16 mouse cellular contexts compared by ENCODE assay signal in genomic region chr14:58917853-58918252, GRCm38 (mm10).
DNase-seq lines count a peak whose midpoint lies in the region; ATAC-seq and TF ChIP-seq lines count a peak whose summit lies in the region.
"Had no signal": no experiment of that assay in that cellular context is flagged by ENCODE, and none has a peak within 500 bp of the region (broad histone marks: within the 10 kb centered on the region; RNA-seq: fewer than 3 reads in every experiment).

No protein-coding gene starts in this region.

- H3K9me3 ChIP-seq in intestine, postnatal 0 days (ENCODE audit: control insufficient read depth): no peaks in the 10 kb centered on the region
- no peaks in the 10 kb centered on the region for H3K9me3 ChIP-seq in intestine, embryonic 15.5 days
- H3K9me3 ChIP-seq in CH12.LX (replicated peaks; ENCODE audit: low read length): no peaks in the 10 kb centered on the region
- H3K9me3 ChIP-seq: hindbrain, embryonic 15.5 days; limb, embryonic 13.5 days; neural tube, embryonic 13.5 days had no signal

- no peak overlapping the region for H3K4me2 ChIP-seq in intestine, postnatal 0 days (replicated peaks; ENCODE audit: low read depth)
- no peak overlapping the region for H3K4me2 ChIP-seq in intestine, embryonic 15.5 days (replicated peaks)
- peak overlapping the region; percentile 87 for H3K4me2 ChIP-seq in CH12.LX (ENCODE audit: insufficient read depth, low read depth, poor library complexity, severe bottlenecking)
- H3K4me2 ChIP-seq: hindbrain, embryonic 15.5 days; limb, embryonic 13.5 days; neural tube, embryonic 13.5 days had no signal

- dilution Hi-C loops in CH12.LX (cut with MboI; ENCODE audit: extremely low pct_ligation_motif_present, extremely low pct_unique_long_range_greater_than_20kb, low sequenced_read_pairs): no loop called here

- in situ Hi-C loops in CH12.LX (cut with MboI; ENCODE audit: low pct_ligation_motif_present, low pct_unique_long_range_greater_than_20kb, low sequenced_read_pairs): no loop called here

- peak; percentile 11 to 24 for DNase-seq in cerebellum, postnatal 10 days
- DNase-seq in cerebellum, postnatal 4 days (ENCODE audit: low spot score in 2 of 2): no peak
- peak; percentile 61 for DNase-seq in CH12.LX (ENCODE audit: extremely low read depth)
- DNase-seq in thymus, adult 2 months: peak; percentile 55
- no peak for DNase-seq in left cerebral cortex, adult 11 months (ENCODE audit: low spot score)
- DNase-seq: adrenal gland, postnatal 14 days; cerebellum, adult 8-10 months; kidney, adult 9 months; liver, postnatal 0 days had no signal

- TF ChIP-seq RAD21 in CH12.LX (IDR thresholded peaks at IDR 0.05; ENCODE audit: low read depth, low read length): peak; percentile 53

- H3K4me3 ChIP-seq in intestine, postnatal 0 days (ENCODE audit: low read depth, low read length): no peak overlapping the region
- H3K4me3 ChIP-seq in intestine, embryonic 15.5 days (replicated peaks): no peak overlapping the region
- H3K4me3 ChIP-seq in CH12.LX (replicated peaks in 1 of 3; ENCODE audit: low read depth in 2 of 3, low read length in 2 of 3, poor library complexity in 1 of 3): peak overlapping the region in 2 of 3 experiments; percentile 24 to 42
- H3K4me3 ChIP-seq in thymus, adult 2 months (ENCODE audit: control insufficient read depth, insufficient read depth, low read length): no peak overlapping the region
- H3K4me3 ChIP-seq: hindbrain, embryonic 15.5 days; limb, embryonic 13.5 days; neural tube, embryonic 13.5 days had no signal

- ATAC-seq in intestine, postnatal 0 days: no peak
- ATAC-seq in intestine, embryonic 15.5 days: no peak
- no peak for ATAC-seq in monocyte, adult 5-6 weeks (replicated peaks; ENCODE audit: insufficient number of reproducible peaks, low FRiP score, low TSS enrichment, poor library complexity, severe bottlenecking)
- ATAC-seq: liver, postnatal 0 days; midbrain, embryonic 16.5 days had no signal

- 36% methylated on average over 9 of the region's 9 CpGs for WGBS in intestine, postnatal 0 days
- 44% methylated on average over 9 of the region's 9 CpGs for WGBS in intestine, embryonic 15.5 days
- WGBS in thymus, adult 2 months: 25% methylated on average over 9 of the region's 9 CpGs

- peak; percentile 53 for TF ChIP-seq CTCF in intestine, postnatal 0 days (IDR thresholded peaks at IDR 0.05; ENCODE audit: low read depth)
- peak in 1 of 2 experiments; percentile 32; a peak in 2 of 4 replicates for TF ChIP-seq CTCF in CH12.LX (conservative IDR thresholded peaks at IDR 0.05 in 1 of 2, IDR thresholded peaks at IDR 0.05 in 1 of 2; ENCODE audit: low read depth in 2 of 2, low read length in 2 of 2)
- no peak for TF ChIP-seq CTCF in thymus, adult 2 months (IDR thresholded peaks at IDR 0.05; ENCODE audit: borderline replicate concordance, control insufficient read depth, extremely low read depth, insufficient read depth, low read length, poor library complexity)

- no peak overlapping the region for H3K27ac ChIP-seq in intestine, postnatal 0 days (ENCODE audit: low read depth, low read length)
- no peak overlapping the region for H3K27ac ChIP-seq in intestine, embryonic 15.5 days
- no peak overlapping the region for H3K27ac ChIP-seq in CH12.LX (ENCODE audit: insufficient read depth, low read depth)
- H3K27ac ChIP-seq in thymus, adult 2 months (ENCODE audit: control insufficient read depth, insufficient read depth, low read length): no peak overlapping the region
- H3K27ac ChIP-seq: hindbrain, embryonic 15.5 days; limb, embryonic 13.5 days; neural tube, embryonic 13.5 days had no signal

- H3K27me3 ChIP-seq in intestine, postnatal 0 days (replicated peaks; ENCODE audit: control insufficient read depth, insufficient read depth, low read length): no peaks in the 10 kb centered on the region
- no peaks in the 10 kb centered on the region for H3K27me3 ChIP-seq in intestine, embryonic 15.5 days (replicated peaks)
- no peaks in the 10 kb centered on the region for H3K27me3 ChIP-seq in CH12.LX (replicated peaks)
- no peaks in the 10 kb centered on the region for H3K27me3 ChIP-seq in thymus, adult 2 months (ENCODE audit: control insufficient read depth, insufficient read depth, low read length)
- H3K27me3 ChIP-seq: hindbrain, embryonic 15.5 days; limb, embryonic 13.5 days; neural tube, embryonic 13.5 days had no signal

- no peak overlapping the region for H3K9ac ChIP-seq in intestine, postnatal 0 days (ENCODE audit: low read depth, low read length)
- no peak overlapping the region for H3K9ac ChIP-seq in intestine, embryonic 15.5 days
- peak overlapping the region; percentile 63; the same call in 1 of the 2 replicates for H3K9ac ChIP-seq in CH12.LX (ENCODE audit: insufficient read depth, low read depth)
- H3K9ac ChIP-seq: hindbrain, embryonic 15.5 days; limb, embryonic 13.5 days; liver, postnatal 0 days; neural tube, embryonic 13.5 days had no signal

- no peaks in the 10 kb centered on the region for H3K4me1 ChIP-seq in intestine, postnatal 0 days (replicated peaks; ENCODE audit: control insufficient read depth, insufficient read depth, low read length)
- no peaks in the 10 kb centered on the region for H3K4me1 ChIP-seq in intestine, embryonic 15.5 days (replicated peaks)
- peaks cover 7 to 15% of the 10 kb centered on the region in 2 experiments; a peak in 2 of 4 replicates for H3K4me1 ChIP-seq in CH12.LX (ENCODE audit: control insufficient read depth in 1 of 2, insufficient read depth in 2 of 2)
- H3K4me1 ChIP-seq in thymus, adult 2 months (replicated peaks; ENCODE audit: control insufficient read depth, insufficient read depth, low read length): no peaks in the 10 kb centered on the region
- H3K4me1 ChIP-seq: hindbrain, embryonic 15.5 days; neural tube, embryonic 13.5 days had no signal

- no peaks in the 10 kb centered on the region for H3K79me2 ChIP-seq in CH12.LX (replicated peaks; ENCODE audit: control insufficient read depth, extremely low read depth, insufficient read depth, poor library complexity, severe bottlenecking)

- no peaks in the 10 kb centered on the region for H3K36me3 ChIP-seq in intestine, postnatal 0 days (ENCODE audit: control insufficient read depth, insufficient read depth)
- no peaks in the 10 kb centered on the region for H3K36me3 ChIP-seq in intestine, embryonic 15.5 days
- H3K36me3 ChIP-seq in CH12.LX (replicated peaks in 1 of 2; ENCODE audit: control insufficient read depth in 1 of 2, insufficient read depth in 1 of 2, low read length in 1 of 2): no peaks in the 10 kb centered on the region
- H3K36me3 ChIP-seq in thymus, adult 2 months (ENCODE audit: control insufficient read depth, insufficient read depth, low read length): no peaks in the 10 kb centered on the region
- H3K36me3 ChIP-seq: hindbrain, embryonic 15.5 days; limb, embryonic 13.5 days; neural tube, embryonic 13.5 days had no signal

- no peak for TF ChIP-seq POLR2A in CH12.LX (IDR thresholded peaks at IDR 0.05; ENCODE audit: low read depth, low read length)
- TF ChIP-seq POLR2A in thymus, adult 2 months (IDR thresholded peaks at IDR 0.05; ENCODE audit: control insufficient read depth, extremely low read depth, insufficient read depth, low read length, poor library complexity): no peak

- no peak for TF ChIP-seq EP300 in CH12.LX (IDR thresholded peaks at IDR 0.05; ENCODE audit: low read length)

TF ChIP-seq in CH12.LX, 34 proteins besides CTCF, POLR2A, EP300 and RAD21:
- no peak for TF ChIP-seq TCF12 (IDR thresholded peaks at IDR 0.05; ENCODE audit: low read depth, low read length)
- TF ChIP-seq CHD1 (IDR thresholded peaks at IDR 0.05; ENCODE audit: low read depth, low read length): no peak
- no peak for TF ChIP-seq POLR2AphosphoS2 (IDR thresholded peaks at IDR 0.05; ENCODE audit: low read depth, low read length)
- no peak for TF ChIP-seq ZC3H11A (IDR thresholded peaks at IDR 0.05; ENCODE audit: low read depth, low read length)
- TF ChIP-seq USF1 (IDR thresholded peaks at IDR 0.05; ENCODE audit: low read depth, low read length): no peak
- no peak for TF ChIP-seq CHD2 (IDR thresholded peaks at IDR 0.05; ENCODE audit: low read length)
- TF ChIP-seq MXI1 (IDR thresholded peaks at IDR 0.05; ENCODE audit: low read depth, low read length): no peak
- no peak for TF ChIP-seq E2F4 (IDR thresholded peaks at IDR 0.05; ENCODE audit: insufficient replicate concordance, low read depth, low read length)
- peak; percentile 61; the same call in 1 of the 2 replicates for TF ChIP-seq MAX (IDR thresholded peaks at IDR 0.05; ENCODE audit: low read length)
- TF ChIP-seq BHLHE40 (IDR thresholded peaks at IDR 0.05; ENCODE audit: low read depth, low read length): peak; percentile 50
- no peak for TF ChIP-seq ZKSCAN1 (IDR thresholded peaks at IDR 0.05; ENCODE audit: borderline replicate concordance, low read depth, low read length)
- TF ChIP-seq MAZ (IDR thresholded peaks at IDR 0.05; ENCODE audit: low read depth, low read length): no peak
- no peak for TF ChIP-seq PAX5 (IDR thresholded peaks at IDR 0.05; ENCODE audit: low read length)
- TF ChIP-seq SMC3 (IDR thresholded peaks at IDR 0.05; ENCODE audit: low read depth, low read length): peak; percentile 25; the same call in 1 of the 2 replicates
- no peak for TF ChIP-seq MYC (IDR thresholded peaks at IDR 0.05; ENCODE audit: low read depth, low read length)
- no peak for TF ChIP-seq MAFK (IDR thresholded peaks at IDR 0.05; ENCODE audit: insufficient replicate concordance, low read length)

Comparison
In these comparisons a context has a peak if more than half of its experiments do, and no peak if none do; other contexts are left out.
1. DNase-seq: peak in cerebellum, postnatal 10 days (2 of 2), CH12.LX (single experiment) and thymus, adult 2 months (single experiment); none in cerebellum, postnatal 4 days (0 of 2) and left cerebral cortex, adult 11 months (single experiment).
2. H3K4me3 ChIP-seq: peak in CH12.LX (2 of 3); none in intestine, postnatal 0 days (single experiment), intestine, embryonic 15.5 days (single experiment) and thymus, adult 2 months (single experiment).